Mouse (Mus musculus) kidney, postnatal 4 days (tissue): ENCODE results near the gene Nmnat2.
A peak's percentile ranks its signal among the peaks of the same experiment; 100 is the strongest.

Source experiments
- DNase-seq, 2 experiments: peaks; one replicate each; pipeline ENCODE4 v3.0.0; 2021; ENCODE audit warnings: mixed read lengths in 2 of 2

Nmnat2 gene

GRCm38 (mm10) chr1:153094226-153095076, 139.7 kb downstream of the Nmnat2 start:
- no peak for DNase-seq

- DNase-seq: no peak
These were observed 140.5 kb downstream of the Nmnat2 start for GRCm38 (mm10) chr1:153095328-153095727.

- peak; percentile 59 to 70 for DNase-seq
These were observed 141.3 kb downstream of the Nmnat2 start for GRCm38 (mm10) chr1:153095826-153096727.

GRCm38 (mm10) chr1:153097017-153097675, 142.4 kb downstream of the Nmnat2 start:
- DNase-seq: no peak

DNA sequence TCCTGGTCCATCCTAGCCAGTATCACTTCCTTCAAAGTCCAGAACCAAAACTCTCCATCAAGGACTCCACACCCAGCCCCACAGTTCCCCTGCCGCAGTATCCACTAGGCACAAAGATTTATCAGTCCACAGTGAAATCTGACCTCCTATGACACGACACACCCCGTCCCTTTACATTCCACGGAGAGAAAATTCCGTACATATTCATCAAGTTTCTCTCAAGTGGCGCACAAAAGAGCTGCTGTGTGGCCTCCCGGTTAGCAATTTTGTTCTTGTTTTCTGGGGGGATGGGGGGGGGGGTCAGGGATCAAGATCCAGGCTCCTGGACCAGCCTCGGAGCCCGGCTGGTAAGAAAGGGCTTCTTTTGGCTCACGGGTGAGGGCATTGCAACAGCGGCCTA, 143.8 kb downstream of the Nmnat2 start:
- DNase-seq: no peak

GRCm38 (mm10) chr1:153100912-153101311, 146.1 kb downstream of the Nmnat2 start:
- DNase-seq: no peak

GRCm38 (mm10) chr1:153101327-153101880, 146.6 kb downstream of the Nmnat2 start:
- DNase-seq: peak; percentile 64 to 70

- no peak for DNase-seq
These were observed 147.7 kb downstream of the Nmnat2 start for GRCm38 (mm10) chr1:153102296-153103185.

- no peak for DNase-seq
These were observed 148.4 kb downstream of the Nmnat2 start for GRCm38 (mm10) chr1:153103186-153103554.

DNA sequence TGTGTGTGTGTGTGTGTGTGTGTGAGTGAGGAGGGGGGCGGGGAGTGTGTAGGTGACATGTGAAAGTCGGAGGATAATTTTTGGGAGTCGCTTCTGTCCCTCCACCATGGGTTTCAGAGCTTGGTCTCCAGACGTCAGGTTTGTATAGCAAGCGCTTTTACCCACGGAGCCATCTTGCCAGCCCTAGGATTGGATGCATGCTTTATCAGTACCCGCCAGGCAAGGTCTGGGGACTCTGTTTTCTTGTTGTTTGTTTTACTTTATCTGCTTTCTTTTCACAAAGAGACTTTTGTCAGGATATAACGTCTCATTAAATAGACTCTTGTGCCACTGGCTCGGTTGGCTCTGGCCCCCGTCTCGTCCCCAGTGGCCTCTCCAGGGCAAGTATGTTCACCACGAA, 150.0 kb downstream of the Nmnat2 start:
- DNase-seq: no peak

DNA sequence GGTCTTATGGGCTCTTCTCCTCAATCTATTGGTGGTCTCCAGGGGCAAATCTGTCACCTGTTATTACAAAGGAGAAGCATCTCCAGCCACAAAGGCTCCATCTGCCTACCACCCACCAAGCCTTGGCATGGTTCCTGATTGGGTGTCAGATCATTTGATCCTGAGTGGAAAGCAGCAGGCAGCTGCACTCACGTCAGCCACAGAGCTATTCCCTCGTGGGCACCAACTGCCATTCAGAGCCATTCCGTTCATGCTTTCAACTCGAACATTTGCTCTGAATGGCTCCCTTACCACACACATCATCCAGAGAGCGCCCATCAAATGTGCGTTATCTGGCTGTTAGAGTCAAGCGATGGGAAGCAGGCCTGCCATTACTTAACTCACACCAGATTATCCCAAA, 153.1 kb downstream of the Nmnat2 start:
- no peak for DNase-seq

DNA sequence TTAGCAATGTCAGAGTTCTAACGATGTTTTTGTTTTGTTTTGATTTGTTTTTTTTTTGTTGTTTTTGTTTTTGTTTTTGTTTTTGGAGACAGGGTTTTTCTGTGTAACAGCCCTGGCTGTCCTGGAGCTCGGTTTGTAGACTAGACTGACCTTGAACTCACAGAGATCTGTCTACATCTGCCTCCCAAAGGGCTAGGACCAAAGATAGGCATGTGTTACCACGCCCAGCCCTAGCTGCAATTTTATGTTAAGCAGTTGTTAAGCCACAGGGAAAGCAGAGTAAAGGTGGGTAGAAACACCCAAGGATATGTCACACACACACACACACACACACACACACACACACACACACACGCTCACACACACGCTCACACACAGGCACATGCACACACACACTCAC, 154.6 kb downstream of the Nmnat2 start:
- no peak for DNase-seq

GRCm38 (mm10) chr1:153109836-153110235, 155.0 kb downstream of the Nmnat2 start:
- DNase-seq: no peak

DNA sequence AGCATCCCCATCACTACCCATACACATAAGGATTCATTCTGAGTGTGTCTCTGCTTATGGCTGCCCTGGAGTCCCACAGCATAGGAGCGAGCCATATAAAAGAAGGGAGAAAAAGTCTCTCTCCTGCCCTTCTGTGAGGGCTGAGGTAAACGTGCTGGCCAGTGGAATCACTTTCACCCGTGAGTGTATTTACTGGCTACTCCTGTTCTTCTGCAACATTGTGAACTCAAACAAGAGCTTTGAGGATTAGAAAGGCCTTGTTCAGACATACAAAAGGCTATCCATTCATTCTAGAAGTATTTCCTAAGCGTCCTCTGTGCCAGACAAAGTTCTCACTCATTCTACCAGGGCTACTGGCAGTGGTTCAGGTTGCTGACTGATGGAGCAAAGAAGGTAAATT, 156.8 kb downstream of the Nmnat2 start:
- DNase-seq: no peak

DNA sequence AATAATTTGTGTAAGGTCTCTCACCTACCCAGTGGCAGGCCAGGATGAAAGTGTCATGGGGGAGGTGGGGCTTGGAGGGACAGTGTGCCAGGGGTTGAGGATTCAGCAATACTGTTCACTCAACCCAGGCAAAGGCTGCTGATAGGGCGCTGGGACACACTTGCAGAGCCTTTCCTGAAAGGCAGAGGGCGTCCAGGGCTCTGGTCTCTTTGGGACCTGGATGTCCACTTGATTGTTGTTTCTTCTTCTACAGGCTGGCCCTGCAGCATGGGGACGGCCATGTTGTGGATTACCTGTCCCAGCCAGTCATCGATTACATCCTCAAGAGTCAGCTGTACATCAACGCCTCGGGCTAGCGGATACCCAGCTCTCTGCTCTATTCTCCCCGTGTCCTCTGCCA, 160.5 kb downstream of the Nmnat2 start:
- DNase-seq: no peak

DNA sequence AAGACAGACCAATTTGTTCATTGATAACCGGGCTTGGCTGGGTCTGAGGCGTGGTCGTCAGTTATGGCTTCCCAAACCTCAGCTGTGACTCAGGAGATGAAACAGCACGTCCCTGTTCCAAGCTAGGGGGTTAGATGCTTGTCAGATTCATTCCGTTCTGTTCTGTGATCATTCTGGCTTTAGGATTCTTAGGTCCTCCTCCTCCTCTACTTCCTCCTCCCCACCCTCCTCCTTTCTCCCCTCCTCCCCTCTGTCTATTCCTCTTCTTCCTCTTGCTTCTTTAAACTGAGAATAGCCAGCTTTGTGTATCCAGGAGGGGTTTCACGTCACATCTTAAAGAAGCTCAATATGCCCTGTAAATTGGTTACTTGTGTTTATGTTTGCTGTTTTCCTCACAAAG, 165.8 kb downstream of the Nmnat2 start:
- no peak for DNase-seq

DNA sequence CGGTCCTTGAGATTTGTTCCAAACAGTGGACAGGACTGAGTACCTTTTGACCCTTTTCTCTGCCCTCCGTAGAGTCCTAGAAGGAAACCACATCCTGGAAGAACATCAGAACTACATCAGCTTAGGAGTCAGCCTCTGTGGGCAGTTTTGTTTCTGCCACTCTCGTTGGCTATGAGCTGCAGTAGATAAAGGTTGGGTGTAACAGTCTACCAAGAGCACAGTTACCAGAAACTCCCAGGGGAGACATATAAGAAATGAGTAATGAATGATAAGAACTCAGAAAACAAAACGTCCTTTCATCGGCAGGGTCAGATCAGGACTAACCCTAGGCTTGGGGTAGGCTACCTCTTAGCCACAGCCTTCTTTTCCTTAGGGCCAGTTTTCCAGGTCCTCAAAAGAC, 166.5 kb downstream of the Nmnat2 start:
- DNase-seq: no peak

DNA sequence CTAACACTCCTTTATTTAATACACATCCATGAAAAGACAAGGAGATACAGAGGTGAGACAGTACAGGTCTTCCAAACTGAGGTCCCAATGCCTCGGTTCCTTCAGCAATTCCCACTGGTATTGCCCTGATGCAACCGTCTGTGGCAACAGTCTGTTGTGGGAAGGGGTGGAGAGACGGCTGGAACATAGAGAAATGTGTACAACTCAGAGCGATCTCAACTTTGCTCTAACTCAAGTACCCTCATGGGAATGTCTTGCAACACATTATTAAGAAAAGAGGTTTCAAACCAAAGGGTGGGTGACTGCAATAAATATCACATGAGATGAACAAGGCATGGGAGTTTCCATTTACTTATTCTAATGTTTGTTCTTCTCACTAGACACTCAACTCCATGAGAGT, 168.0 kb downstream of the Nmnat2 start:
- DNase-seq: no peak

- DNase-seq: no peak
These were observed 169.7 kb downstream of the Nmnat2 start for GRCm38 (mm10) chr1:153124502-153124901.

DNA sequence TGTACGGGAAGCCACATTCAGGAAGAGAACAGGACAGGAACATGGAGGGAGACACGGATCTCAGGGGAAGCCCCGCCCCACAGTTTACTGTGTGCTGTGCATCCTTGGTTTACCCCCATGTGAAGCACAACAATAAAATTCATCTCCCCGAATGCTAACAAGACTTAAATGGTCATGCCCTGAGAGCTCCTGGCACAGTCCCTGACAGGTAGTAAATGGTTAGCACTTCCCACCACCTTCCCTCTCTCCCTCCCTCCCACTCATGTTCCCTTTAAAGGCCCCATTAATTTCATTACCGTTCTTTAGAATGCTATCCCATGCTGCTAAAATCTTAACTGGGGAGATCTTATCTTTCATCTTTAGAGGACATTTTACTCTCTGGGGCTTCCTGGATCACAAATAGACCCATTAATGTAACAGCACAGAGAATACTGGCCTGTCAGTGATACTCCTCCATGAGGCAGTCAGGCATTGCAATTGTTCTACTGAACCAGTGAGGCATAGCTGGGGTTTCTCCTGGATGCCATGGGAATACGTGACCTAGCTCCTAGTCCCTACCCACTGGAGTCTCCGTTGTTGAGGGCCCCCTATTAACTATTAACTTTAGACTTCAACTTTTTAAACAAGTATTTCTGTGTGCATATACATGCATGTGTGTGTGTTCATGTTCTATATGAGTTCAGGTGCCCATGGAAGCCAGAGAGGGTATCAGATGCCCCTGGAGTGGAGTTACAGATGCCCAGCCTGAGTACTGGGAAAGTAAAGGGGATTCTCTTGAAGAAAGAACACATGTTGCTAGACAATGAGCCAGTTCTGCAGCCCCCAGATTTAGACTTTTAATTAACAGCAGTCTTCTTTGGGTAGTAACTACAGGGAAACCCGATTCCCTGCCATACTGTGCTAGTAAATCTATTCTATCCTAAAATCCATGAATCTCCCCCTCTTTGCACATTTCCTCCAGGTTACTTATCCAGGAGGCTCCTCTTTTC, 170.8 kb downstream of the Nmnat2 start:
- peak; percentile 29 to 51 for DNase-seq
